In the genomic region with DNA sequence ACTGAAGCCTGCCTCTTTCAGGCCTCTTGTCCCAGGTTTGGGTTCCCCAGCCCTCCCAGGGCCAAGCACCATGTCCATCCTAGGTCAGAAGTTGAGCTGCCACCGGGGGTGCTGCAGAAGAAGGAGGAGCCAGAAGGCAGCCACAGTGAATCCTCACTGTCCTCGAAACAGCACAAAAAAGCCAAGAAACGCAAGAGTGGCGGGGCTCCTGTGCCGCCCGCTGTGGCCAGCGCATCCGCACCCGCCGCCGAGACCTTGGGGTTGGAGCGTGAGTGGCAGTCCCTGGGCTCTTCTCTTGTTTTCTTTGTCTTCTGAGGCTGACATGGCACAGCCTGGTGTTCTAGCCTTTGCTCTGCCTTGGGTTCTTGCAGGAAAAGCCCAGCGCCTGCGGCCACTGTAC, we compare ENCODE assay signal across 21 mouse cellular contexts. TPM values are rescaled to one million over a fixed set of nuclear protein-coding genes. Genes with fewer than 3 reads are reported as not detected.
DNase-seq lines count a peak whose midpoint lies in the region; ATAC-seq and TF ChIP-seq lines count a peak whose summit lies in the region.
"Had no signal": no experiment of that assay in that cellular context is flagged by ENCODE, and none has a peak within 500 bp of the region (broad histone marks: within the 10 kb centered on the region; RNA-seq: fewer than 3 reads in every experiment).

No protein-coding gene starts in this region.

- H3K4me2 ChIP-seq in forebrain, embryonic 11.5 days (ENCODE audit: low read depth, low read length, severe bottlenecking), result no peak overlapping the region
- H3K4me2 ChIP-seq: embryonic facial prominence, embryonic 13.5 days; forebrain, embryonic 15.5 days; heart, embryonic 11.5 days; heart, embryonic 15.5 days; hindbrain, embryonic 15.5 days had no signal

- no peak for TF ChIP-seq POLR2A in ES-Bruce4 (IDR thresholded peaks at IDR 0.05; ENCODE audit: insufficient read depth, low read length)

- H3K9ac ChIP-seq in forebrain, embryonic 11.5 days (ENCODE audit: low read length), result no peak overlapping the region
- peak overlapping the region; percentile 46 for H3K9ac ChIP-seq in ES-Bruce4 (ENCODE audit: low read depth, poor library complexity, severe bottlenecking)
- H3K9ac ChIP-seq: embryonic facial prominence, embryonic 13.5 days; forebrain, embryonic 15.5 days; heart, embryonic 15.5 days; hindbrain, embryonic 15.5 days had no signal

- 74% methylated on average over 14 of the region's 14 CpGs for WGBS in forebrain, embryonic 10.5 days
- 81% methylated on average over 14 of the region's 14 CpGs for WGBS in forebrain, embryonic 11.5 days

- no peak overlapping the region for H3K4me3 ChIP-seq in forebrain, embryonic 10.5 days
- H3K4me3 ChIP-seq in forebrain, embryonic 11.5 days (ENCODE audit: low read depth, low read length), result no peak overlapping the region
- H3K4me3 ChIP-seq in ES-Bruce4 (ENCODE audit: low read depth, low read length), result peak overlapping the region; percentile 37
- H3K4me3 ChIP-seq: embryonic facial prominence, embryonic 13.5 days; forebrain, embryonic 15.5 days; heart, adult 2 months; heart, embryonic 15.5 days; hindbrain, embryonic 10.5 days; hindbrain, embryonic 15.5 days had no signal

- no peak for TF ChIP-seq EP300 in ES-Bruce4 (IDR thresholded peaks at IDR 0.05; ENCODE audit: insufficient read depth, low read depth, low read length)

- no peak for TF ChIP-seq CTCF in ES-Bruce4 (IDR thresholded peaks at IDR 0.05; ENCODE audit: low read depth, low read length)

- H3K27ac ChIP-seq in forebrain, embryonic 10.5 days, result 0 out of 2 replicates have a peak overlapping the region, but pooled peaks have one; percentile 30
- H3K27ac ChIP-seq in forebrain, embryonic 11.5 days (ENCODE audit: low read depth, low read length), result no peak overlapping the region
- no peak overlapping the region for H3K27ac ChIP-seq in ES-Bruce4 (ENCODE audit: insufficient read depth, low read length)
- H3K27ac ChIP-seq: embryonic facial prominence, embryonic 13.5 days; forebrain, embryonic 15.5 days; heart, adult 2 months; heart, embryonic 15.5 days; hindbrain, embryonic 10.5 days; hindbrain, embryonic 15.5 days had no signal

- peak; percentile 14 for DNase-seq in forebrain, embryonic 10.5 days (ENCODE audit: extremely low spot score, low spot score)
- DNase-seq in forebrain, embryonic 11.5 days (ENCODE audit: low spot score), result no peak
- peak; percentile 3 to 7 for DNase-seq in thymus, postnatal 10 days (ENCODE audit: low spot score in 2 of 2)
- DNase-seq in thymus, postnatal 0 days (ENCODE audit: low spot score), result no peak
- peak; percentile 51 for DNase-seq in ZHBTc4 (ENCODE audit: low read depth, low spot score)
- DNase-seq in ovary, adult 18-20 months (ENCODE audit: low spot score), result no peak
- DNase-seq: adrenal gland, adult 2 months; adrenal gland, postnatal 25 days; cerebellum, postnatal 36 days; heart, adult 2 months; heart, postnatal 14 days had no signal

- H3K27me3 ChIP-seq in forebrain, embryonic 10.5 days (ENCODE audit: poor library complexity, severe bottlenecking), result no peaks in the 10 kb centered on the region
- H3K27me3 ChIP-seq in forebrain, embryonic 11.5 days (ENCODE audit: control insufficient read depth, insufficient read depth, low read length), result no peaks in the 10 kb centered on the region
- H3K27me3 ChIP-seq in ES-Bruce4 (ENCODE audit: control insufficient read depth, insufficient read depth, low read length, poor library complexity, severe bottlenecking), result no peaks in the 10 kb centered on the region
- H3K27me3 ChIP-seq: CH12.LX; embryonic facial prominence, embryonic 13.5 days; forebrain, embryonic 15.5 days; heart, embryonic 15.5 days; hindbrain, embryonic 15.5 days; Patski had no signal

- peaks cover 30% of the 10 kb centered on the region for H3K4me1 ChIP-seq in forebrain, embryonic 10.5 days
- peaks cover 4% of the 10 kb centered on the region; the same call in 1 of the 2 replicates for H3K4me1 ChIP-seq in forebrain, embryonic 11.5 days (replicated peaks; ENCODE audit: control insufficient read depth, insufficient read depth, low read length)
- H3K4me1 ChIP-seq in ES-Bruce4 (ENCODE audit: control insufficient read depth, insufficient read depth, low read length), result no peaks in the 10 kb centered on the region

- H3K36me3 ChIP-seq in forebrain, embryonic 10.5 days (replicated peaks), result peaks cover 18% of the 10 kb centered on the region
- H3K36me3 ChIP-seq in forebrain, embryonic 11.5 days (ENCODE audit: control insufficient read depth, insufficient read depth, low read length), result no peaks in the 10 kb centered on the region
- no peaks in the 10 kb centered on the region for H3K36me3 ChIP-seq in ES-Bruce4 (ENCODE audit: control insufficient read depth, insufficient read depth, low read length, poor library complexity, severe bottlenecking)
- H3K36me3 ChIP-seq: forebrain, embryonic 15.5 days; heart, embryonic 15.5 days had no signal

- ATAC-seq in forebrain, embryonic 11.5 days (replicated peaks; ENCODE audit: low FRiP score), result no peak
- ATAC-seq: intestine, embryonic 16.5 days; Patski had no signal

- no peaks in the 10 kb centered on the region for H3K9me3 ChIP-seq in forebrain, embryonic 10.5 days
- no peaks in the 10 kb centered on the region for H3K9me3 ChIP-seq in forebrain, embryonic 11.5 days (ENCODE audit: control insufficient read depth, low read length)
- H3K9me3 ChIP-seq in ES-Bruce4 (replicated peaks; ENCODE audit: control insufficient read depth, insufficient read depth, low read length, poor library complexity, severe bottlenecking), result no peaks in the 10 kb centered on the region
- H3K9me3 ChIP-seq: embryonic facial prominence, embryonic 13.5 days; forebrain, embryonic 15.5 days; heart, embryonic 15.5 days; hindbrain, embryonic 10.5 days; hindbrain, embryonic 15.5 days had no signal

RNA-seq across cellular contexts. Expression of a gene that starts 1.3 kb away (rescaled TPM):
- polyA plus RNA-seq in forebrain, embryonic 10.5 days (2016; fragmentation: Nextera tagmentation; extraction: Ambion mirVana), result 54.3 and 56.0 TPM in 2 replicates
- 43.0 and 44.4 TPM in 2 replicates for polyA plus RNA-seq in forebrain, embryonic 11.5 days (2014; fragmentation: Nextera tagmentation; extraction: Ambion mirVana)
- polyA plus RNA-seq in thymus, postnatal 0 days (2015; fragmentation: Nextera tagmentation; extraction: Ambion mirVana), result 28.7 and 29.4 TPM in 2 replicates
- polyA plus RNA-seq in ES-Bruce4 (2011; ENCODE audit: insufficient read depth, insufficient read length, low read depth, missing spikeins), result 18.6 and 20.1 TPM in 2 replicates

RNA-seq across cellular contexts. Expression of a gene that starts 1.9 kb away (rescaled TPM):
- 0.12 and 0.21 TPM in 2 replicates for polyA plus RNA-seq in forebrain, embryonic 10.5 days (2016; fragmentation: Nextera tagmentation; extraction: Ambion mirVana)
- 0.36 TPM in 1 of 2 replicates, not detected in the other for polyA plus RNA-seq in forebrain, embryonic 11.5 days (2014; fragmentation: Nextera tagmentation; extraction: Ambion mirVana)
- polyA plus RNA-seq in thymus, postnatal 0 days (2015; fragmentation: Nextera tagmentation; extraction: Ambion mirVana), result 0.12 TPM in 1 of 2 replicates, not detected in the other
- not detected in 2 replicates for polyA plus RNA-seq in ES-Bruce4 (2011; ENCODE audit: insufficient read depth, insufficient read length, low read depth, missing spikeins)
- polyA plus RNA-seq: adrenal gland, adult 2 months; heart, adult 2 months; heart, embryonic 15.5 days; intestine, embryonic 16.5 days had no signal

RNA-seq across cellular contexts. Expression of a gene that starts 8.4 kb away (rescaled TPM):
- polyA plus RNA-seq in forebrain, embryonic 10.5 days (2016; fragmentation: Nextera tagmentation; extraction: Ambion mirVana), result 22.7 and 22.8 TPM in 2 replicates
- 24.9 and 25.1 TPM in 2 replicates for polyA plus RNA-seq in forebrain, embryonic 11.5 days (2014; fragmentation: Nextera tagmentation; extraction: Ambion mirVana)
- 20.5 and 22.4 TPM in 2 replicates for polyA plus RNA-seq in thymus, postnatal 0 days (2015; fragmentation: Nextera tagmentation; extraction: Ambion mirVana)
- polyA plus RNA-seq in ES-Bruce4 (2011; ENCODE audit: insufficient read depth, insufficient read length, low read depth, missing spikeins), result 10.4 and 10.9 TPM in 2 replicates

RNA-seq across cellular contexts. Expression of a gene that starts 8.4 kb away (rescaled TPM):
- 75.9 and 77.1 TPM in 2 replicates for polyA plus RNA-seq in forebrain, embryonic 10.5 days (2016; fragmentation: Nextera tagmentation; extraction: Ambion mirVana)
- 76.9 and 83.6 TPM in 2 replicates for polyA plus RNA-seq in forebrain, embryonic 11.5 days (2014; fragmentation: Nextera tagmentation; extraction: Ambion mirVana)
- polyA plus RNA-seq in thymus, postnatal 0 days (2015; fragmentation: Nextera tagmentation; extraction: Ambion mirVana), result 66.7 and 72.9 TPM in 2 replicates
- 30.1 and 36.7 TPM in 2 replicates for polyA plus RNA-seq in ES-Bruce4 (2011; ENCODE audit: insufficient read depth, insufficient read length, low read depth, missing spikeins)

RNA-seq across cellular contexts. Expression of a gene that starts 23.2 kb away (rescaled TPM):
- 0.71 and 1.1 TPM in 2 replicates for polyA plus RNA-seq in forebrain, embryonic 10.5 days (2016; fragmentation: Nextera tagmentation; extraction: Ambion mirVana)
- polyA plus RNA-seq in forebrain, embryonic 11.5 days (2014; fragmentation: Nextera tagmentation; extraction: Ambion mirVana), result 1.8 and 2.0 TPM in 2 replicates
- 53.7 and 63.6 TPM in 2 replicates for polyA plus RNA-seq in thymus, postnatal 0 days (2015; fragmentation: Nextera tagmentation; extraction: Ambion mirVana)
- 4.7 and 5.6 TPM in 2 replicates for polyA plus RNA-seq in ES-Bruce4 (2011; ENCODE audit: insufficient read depth, insufficient read length, low read depth, missing spikeins)

Comparison
In these comparisons a context has a peak if more than half of its experiments do, and no peak if none do; other contexts are left out.
1. DNase-seq: peak in forebrain, embryonic 10.5 days (single experiment), thymus, postnatal 10 days (2 of 2) and ZHBTc4 (single experiment); none in forebrain, embryonic 11.5 days (single experiment), thymus, postnatal 0 days (single experiment) and ovary, adult 18-20 months (single experiment).